Mouse (Mus musculus): ENCODE results near the gene Tbrg1. TPM values are rescaled to one million over a fixed set of nuclear protein-coding genes. Genes with fewer than 3 reads are reported as not detected.

Tbrg1 gene
- total and polyA plus RNA-seq, 2 experiments = 23.8 to 35.0 TPM

GRCm38 (mm10) chr9:37646246-37646645 is 10.9 kb downstream of the Tbrg1 start:
- Histone ChIP-seq H3K36me3 (ENCODE audit: control insufficient read depth, insufficient read depth, low read length) (peaks cover 65% of the 10 kb centered on the region), H3K4me3 (ENCODE audit: insufficient read depth, low read depth, low read length) (no peak overlapping the region), H3K79me2 (ENCODE audit: control insufficient read depth, insufficient read depth, low read length) (no peaks in the 10 kb centered on the region), H3K9ac (ENCODE audit: low read depth, low read length) (no peak overlapping the region), H3K27me3 (ENCODE audit: control insufficient read depth, insufficient read depth, low read length) (no peaks in the 10 kb centered on the region), H3K4me1 (ENCODE audit: control insufficient read depth, insufficient read depth, low read length) (no peaks in the 10 kb centered on the region), H3K27ac (replicated peaks; ENCODE audit: insufficient read depth, low read depth, low read length) (no peak overlapping the region)
- no peak for DNase-seq (ENCODE audit: extremely low read depth, low read depth, low spot score)
- WGBS = 75% methylated on average over 3 of the region's 3 CpGs
- TF ChIP-seq POLR2A (IDR thresholded peaks at IDR 0.05; ENCODE audit: extremely low read depth, insufficient read depth, low read length) (no peak), CTCF (IDR thresholded peaks at IDR 0.05; ENCODE audit: low read depth, low read length) (no peak)

- H3K4me1 ChIP-seq (ENCODE audit: control insufficient read depth, insufficient read depth, low read length) = no peaks in the 10 kb centered on the region
- no peaks in the 10 kb centered on the region for H3K79me2 ChIP-seq (ENCODE audit: control insufficient read depth, insufficient read depth, low read length)
- no peaks in the 10 kb centered on the region for H3K27me3 ChIP-seq (ENCODE audit: control insufficient read depth, insufficient read depth, low read length)
- 85% methylated on average over 3 of the region's 3 CpGs for WGBS
- no peak overlapping the region for H3K9ac ChIP-seq (ENCODE audit: low read depth, low read length)
- no peak for TF ChIP-seq CTCF (IDR thresholded peaks at IDR 0.05; ENCODE audit: low read depth, low read length)
- TF ChIP-seq POLR2A (IDR thresholded peaks at IDR 0.05; ENCODE audit: extremely low read depth, insufficient read depth, low read length) = no peak
- H3K4me3 ChIP-seq (ENCODE audit: insufficient read depth, low read depth, low read length) = no peak overlapping the region
- H3K36me3 ChIP-seq (ENCODE audit: control insufficient read depth, insufficient read depth, low read length) = peaks cover 17% of the 10 kb centered on the region
- no peak overlapping the region for H3K27ac ChIP-seq (replicated peaks; ENCODE audit: insufficient read depth, low read depth, low read length)
- no peak for DNase-seq (ENCODE audit: extremely low read depth, low read depth, low spot score)
These were observed 18.4 kb downstream of the Tbrg1 start for GRCm38 (mm10) chr9:37638721-37639120.

GRCm38 (mm10) chr9:37636800-37637542 is 20.1 kb downstream of the Tbrg1 start:
- H3K9ac ChIP-seq (ENCODE audit: low read depth, low read length) = no peak overlapping the region
- no peaks in the 10 kb centered on the region for H3K27me3 ChIP-seq (ENCODE audit: control insufficient read depth, insufficient read depth, low read length)
- no peak for TF ChIP-seq CTCF (IDR thresholded peaks at IDR 0.05; ENCODE audit: low read depth, low read length)
- TF ChIP-seq POLR2A (IDR thresholded peaks at IDR 0.05; ENCODE audit: extremely low read depth, insufficient read depth, low read length) = no peak
- H3K27ac ChIP-seq (replicated peaks; ENCODE audit: insufficient read depth, low read depth, low read length) = no peak overlapping the region
- peaks cover 21% of the 10 kb centered on the region for H3K36me3 ChIP-seq (ENCODE audit: control insufficient read depth, insufficient read depth, low read length)
- 41% methylated on average over 6 of the region's 6 CpGs for WGBS
- no peaks in the 10 kb centered on the region for H3K79me2 ChIP-seq (ENCODE audit: control insufficient read depth, insufficient read depth, low read length)
- DNase-seq (ENCODE audit: extremely low read depth, low read depth, low spot score) = no peak
- no peaks in the 10 kb centered on the region for H3K4me1 ChIP-seq (ENCODE audit: control insufficient read depth, insufficient read depth, low read length)
- no peak overlapping the region for H3K4me3 ChIP-seq (ENCODE audit: insufficient read depth, low read depth, low read length)

- Histone ChIP-seq H3K4me3 (ENCODE audit: insufficient read depth, low read depth, low read length) (no peak overlapping the region), H3K4me1 (ENCODE audit: control insufficient read depth, insufficient read depth, low read length) (no peaks in the 10 kb centered on the region), H3K27me3 (ENCODE audit: control insufficient read depth, insufficient read depth, low read length) (no peaks in the 10 kb centered on the region), H3K9ac (ENCODE audit: low read depth, low read length) (no peak overlapping the region), H3K79me2 (ENCODE audit: control insufficient read depth, insufficient read depth, low read length) (no peaks in the 10 kb centered on the region), H3K27ac (replicated peaks; ENCODE audit: insufficient read depth, low read depth, low read length) (no peak overlapping the region), H3K36me3 (ENCODE audit: control insufficient read depth, insufficient read depth, low read length) (peaks cover 18% of the 10 kb centered on the region)
- 22% methylated on average over 7 of the region's 7 CpGs for WGBS
- TF ChIP-seq CTCF (IDR thresholded peaks at IDR 0.05; ENCODE audit: low read depth, low read length) (peak; percentile 86), POLR2A (IDR thresholded peaks at IDR 0.05; ENCODE audit: extremely low read depth, insufficient read depth, low read length) (no peak)
- DNase-seq (ENCODE audit: extremely low read depth, low read depth, low spot score) = no peak
These were observed 20.8 kb downstream of the Tbrg1 start for GRCm38 (mm10) chr9:37636335-37636734.

- no peak overlapping the region for H3K4me3 ChIP-seq (ENCODE audit: insufficient read depth, low read depth, low read length)
- no peak overlapping the region for H3K27ac ChIP-seq (replicated peaks; ENCODE audit: insufficient read depth, low read depth, low read length)
- no peak for DNase-seq (ENCODE audit: extremely low read depth, low read depth, low spot score)
- H3K4me1 ChIP-seq (ENCODE audit: control insufficient read depth, insufficient read depth, low read length) = no peaks in the 10 kb centered on the region
- TF ChIP-seq POLR2A (IDR thresholded peaks at IDR 0.05; ENCODE audit: extremely low read depth, insufficient read depth, low read length) = no peak
- no peak for TF ChIP-seq CTCF (IDR thresholded peaks at IDR 0.05; ENCODE audit: low read depth, low read length)
- no peak overlapping the region for H3K9ac ChIP-seq (ENCODE audit: low read depth, low read length)
- peaks cover 25% of the 10 kb centered on the region for H3K36me3 ChIP-seq (ENCODE audit: control insufficient read depth, insufficient read depth, low read length)
- 91% methylated on average over 3 of the region's 3 CpGs for WGBS
- H3K27me3 ChIP-seq (ENCODE audit: control insufficient read depth, insufficient read depth, low read length) = no peaks in the 10 kb centered on the region
- H3K79me2 ChIP-seq (ENCODE audit: control insufficient read depth, insufficient read depth, low read length) = no peaks in the 10 kb centered on the region
These were observed 22.8 kb downstream of the Tbrg1 start for GRCm38 (mm10) chr9:37634269-37634668.

GRCm38 (mm10) chr9:37632305-37632704 is 24.8 kb downstream of the Tbrg1 start:
- Histone ChIP-seq H3K79me2 (ENCODE audit: control insufficient read depth, insufficient read depth, low read length) (no peaks in the 10 kb centered on the region), H3K36me3 (ENCODE audit: control insufficient read depth, insufficient read depth, low read length) (peaks cover 26% of the 10 kb centered on the region), H3K27ac (replicated peaks; ENCODE audit: insufficient read depth, low read depth, low read length) (no peak overlapping the region), H3K4me1 (ENCODE audit: control insufficient read depth, insufficient read depth, low read length) (no peaks in the 10 kb centered on the region), H3K4me3 (ENCODE audit: insufficient read depth, low read depth, low read length) (no peak overlapping the region), H3K9ac (ENCODE audit: low read depth, low read length) (no peak overlapping the region), H3K27me3 (ENCODE audit: control insufficient read depth, insufficient read depth, low read length) (no peaks in the 10 kb centered on the region)
- no peak for DNase-seq (ENCODE audit: extremely low read depth, low read depth, low spot score)
- TF ChIP-seq POLR2A (IDR thresholded peaks at IDR 0.05; ENCODE audit: extremely low read depth, insufficient read depth, low read length) = no peak
- TF ChIP-seq CTCF (IDR thresholded peaks at IDR 0.05; ENCODE audit: low read depth, low read length) = no peak
- 80% methylated on average over 2 of the region's 2 CpGs for WGBS
